Mouse (Mus musculus) lung, embryonic 15.5 days (tissue): ENCODE results near the gene Ptbp1. TPM values are rescaled to one million over a fixed set of nuclear protein-coding genes. Genes with fewer than 3 reads are reported as not detected.

ENCODE experiments used
- ATAC-seq: fragments of 200-750 bp; cut with Nextera tagmentation; 2 replicates; pipeline ENCODE4 v1.8.0; 2017; ENCODE audit warnings: moderate number of reproducible peaks, borderline replicate concordance; ENCODE audit not compliant: low FRiP score, low TSS enrichment; ENCODE audit errors: extremely low read depth
- H3K27ac ChIP-seq: fragments of 300-500 bp; sonication (generic); 2 replicates; pipeline ENCODE4 v1.5.1; 2015; ENCODE audit warnings: moderate library complexity, mild to moderate bottlenecking, inconsistent platforms
- H3K27me3 ChIP-seq: fragments of 300-500 bp; sonication (generic); 2 replicates; pipeline ENCODE4 v1.6.1; 2015; ENCODE audit warnings: inconsistent platforms
- H3K36me3 ChIP-seq: fragments of 300-500 bp; sonication (generic); 2 replicates; pipeline ENCODE4 v1.6.1; 2015; ENCODE audit warnings: inconsistent platforms
- H3K4me1 ChIP-seq: fragments of 300-500 bp; sonication (generic); 2 replicates; pipeline ENCODE4 v1.6.1; 2015; ENCODE audit warnings: inconsistent platforms
- H3K4me2 ChIP-seq: fragments of 300-500 bp; sonication (generic); 2 replicates; pipeline ENCODE4 v1.6.1; 2015; ENCODE audit warnings: inconsistent platforms, mild to moderate bottlenecking, moderate library complexity
- H3K4me3 ChIP-seq: fragments of 300-500 bp; sonication (generic); 2 replicates; pipeline ENCODE4 v1.5.1; 2015; ENCODE audit warnings: mild to moderate bottlenecking, inconsistent platforms
- H3K9ac ChIP-seq: fragments of 300-500 bp; sonication (generic); 2 replicates; pipeline ENCODE4 v1.6.1; 2015; ENCODE audit warnings: inconsistent platforms
- H3K9me3 ChIP-seq: fragments of 300-500 bp; sonication (generic); 2 replicates; pipeline ENCODE4 v1.6.1; 2016; ENCODE audit warnings: inconsistent platforms
- WGBS: fragments of 180-500 bp; shearing (Covaris S2); methylation state at CpG from one replicate; pipeline ENCODE4 v1.1.7; 2015; 5-methylcytosine and 5-hydroxymethylcytosine counted together
- polyA plus RNA-seq: library from polyadenylated mRNA; unstranded; fragments of >200 nt; fragmentation: Nextera tagmentation; extraction: Ambion mirVana; gene quantifications from 2 replicates; pipeline ENCODE4 v1.2.1, GENCODE M21; 2015

Ptbp1 gene
- polyA plus RNA-seq, 1 experiment from 2014 or later = 368 TPM

DNA sequence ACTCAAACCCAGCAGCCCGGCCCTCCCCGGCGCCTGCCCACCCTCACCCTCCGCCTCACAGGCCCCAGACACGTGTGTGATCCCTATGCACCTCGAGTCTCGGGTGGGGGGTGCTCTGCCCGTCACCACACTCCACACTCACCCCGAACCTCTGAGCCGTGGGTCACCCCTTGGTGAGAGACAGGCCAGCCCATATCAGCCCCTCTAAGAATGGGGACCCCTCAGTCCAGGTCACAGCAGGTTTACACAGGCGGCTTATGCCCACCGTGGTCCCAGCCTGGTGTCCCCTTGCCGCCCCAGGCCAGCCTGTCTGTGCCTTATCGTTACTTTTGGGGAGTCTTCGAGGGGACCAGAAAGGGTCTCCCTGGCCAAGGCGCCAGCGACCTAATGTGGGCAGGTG is 34.6 kb upstream of the Ptbp1 start:
- peaks cover 21% of the 10 kb centered on the region for H3K4me1 ChIP-seq
- no peak overlapping the region for H3K9ac ChIP-seq
- H3K27ac ChIP-seq = no peak overlapping the region

DNA sequence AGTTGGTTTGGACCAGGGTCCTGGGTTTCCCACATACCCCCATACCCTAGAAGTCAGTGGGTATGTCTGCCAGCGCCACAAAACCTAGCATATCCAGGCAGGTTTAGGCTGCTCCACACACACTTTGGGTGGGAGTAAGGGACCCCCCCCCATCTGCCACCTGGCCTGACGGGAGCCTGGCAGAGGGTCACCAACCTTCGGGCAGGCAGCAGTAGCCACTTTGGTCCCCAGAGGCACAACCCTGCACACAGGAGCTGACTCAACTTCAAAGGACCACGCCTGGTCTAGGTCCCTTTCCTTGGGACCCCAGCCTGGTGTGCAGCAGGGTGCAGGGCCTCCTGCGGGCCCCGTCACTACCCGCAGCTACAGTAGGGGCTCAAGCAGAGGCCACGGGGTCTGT is 34.0 kb upstream of the Ptbp1 start:
- 87% methylated on average over 8 of the region's 8 CpGs for WGBS
- H3K27ac ChIP-seq = peak overlapping the region; percentile 61; the same call in 1 of the 2 replicates

More for the DNA sequence above, 34.6 kb upstream of the Ptbp1 start:
- Histone ChIP-seq H3K9me3 (no peaks in the 10 kb centered on the region), H3K4me3 (no peak overlapping the region), H3K27me3 (no peaks in the 10 kb centered on the region), H3K4me2 (no peak overlapping the region), H3K36me3 (peaks cover 15% of the 10 kb centered on the region)
- WGBS = 89% methylated on average over 17 of the region's 17 CpGs
- ATAC-seq = no peak

GRCm38 (mm10) chr10:79820782-79821181 is 33.4 kb upstream of the Ptbp1 start, which contains the start of gene Misp:
Misp (plus strand) TSS chr10:79820989.
- H3K9me3 ChIP-seq = no peaks in the 10 kb centered on the region
- H3K27ac ChIP-seq = peak within 1 kb of the TSS; percentile 61; the same call in 1 of the 2 replicates
- H3K4me1 ChIP-seq = peaks cover 21% of the 10 kb centered on the region
- no peak for ATAC-seq
- no peak within 1 kb of the TSS for H3K4me2 ChIP-seq
- WGBS = 62% methylated on average over 11 of the region's 11 CpGs
- H3K27me3 ChIP-seq = no peaks in the 10 kb centered on the region
- peaks cover 9% of the 10 kb centered on the region; the same call in 1 of the 2 replicates for H3K36me3 ChIP-seq
- H3K9ac ChIP-seq = no peak within 1 kb of the TSS
- no peak within 1 kb of the TSS for H3K4me3 ChIP-seq

More for the DNA sequence above, 34.0 kb upstream of the Ptbp1 start:
- ATAC-seq = no peak
- Histone ChIP-seq H3K4me2 (no peak overlapping the region), H3K27me3 (no peaks in the 10 kb centered on the region), H3K4me3 (no peak overlapping the region), H3K9me3 (no peaks in the 10 kb centered on the region), H3K9ac (no peak overlapping the region), H3K4me1 (peaks cover 21% of the 10 kb centered on the region), H3K36me3 (peaks cover 12% of the 10 kb centered on the region)

DNA sequence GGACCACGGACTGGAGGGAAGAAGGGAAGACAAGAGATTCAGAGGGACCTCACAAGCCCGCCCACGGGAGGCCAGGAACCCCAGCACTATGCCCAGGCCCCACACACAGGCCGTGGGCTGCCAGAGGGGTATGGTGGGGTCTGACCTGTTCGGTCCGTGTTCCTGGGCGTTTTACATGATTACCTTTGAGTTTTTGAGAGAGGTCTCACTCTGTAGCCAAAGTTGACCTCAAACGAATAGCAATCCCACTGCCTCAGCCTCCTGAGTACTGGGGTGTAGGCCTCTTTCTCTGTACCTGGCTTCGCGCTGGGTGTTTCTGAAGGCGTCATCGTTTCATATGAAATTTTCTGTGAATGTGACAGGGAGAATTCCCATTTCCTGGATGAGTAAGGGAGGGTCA is 32.5 kb upstream of the Ptbp1 start:
- Histone ChIP-seq H3K27me3 (no peaks in the 10 kb centered on the region), H3K27ac (peak overlapping the region; percentile 55; the same call in 1 of the 2 replicates), H3K9me3 (no peaks in the 10 kb centered on the region), H3K36me3 (peaks cover 9% of the 10 kb centered on the region; the same call in 1 of the 2 replicates), H3K4me3 (no peak overlapping the region), H3K4me2 (peak overlapping the region; percentile 44; the same call in 1 of the 2 replicates), H3K4me1 (peaks cover 21% of the 10 kb centered on the region), H3K9ac (no peak overlapping the region)
- 80% methylated on average over 12 of the region's 12 CpGs for WGBS
- ATAC-seq = no peak

DNA sequence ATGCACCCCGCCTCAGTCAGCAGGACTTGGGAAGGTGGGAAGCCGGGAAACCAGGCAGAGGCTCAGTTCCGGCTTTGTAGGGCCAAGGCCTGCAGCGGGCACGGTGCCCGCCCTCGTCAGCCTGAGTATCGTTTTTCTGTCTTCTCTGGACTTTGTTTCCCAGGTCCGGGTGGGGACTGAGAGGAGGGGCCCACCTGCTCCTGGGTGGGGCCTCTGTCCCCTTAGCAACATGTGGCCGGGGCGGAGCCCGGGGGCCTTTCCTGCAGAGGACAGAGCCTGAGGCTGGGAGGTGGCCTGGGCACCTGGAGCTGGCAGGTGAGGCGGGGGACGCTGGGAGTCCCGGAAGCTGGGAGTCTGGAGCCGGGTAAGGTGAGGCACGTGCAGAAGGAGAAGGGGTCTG is 31.9 kb upstream of the Ptbp1 start:
- Histone ChIP-seq H3K4me3 (peak overlapping the region; percentile 12; the same call in 1 of the 2 replicates), H3K36me3 (peaks cover 9% of the 10 kb centered on the region; the same call in 1 of the 2 replicates), H3K4me1 (peaks cover 21% of the 10 kb centered on the region), H3K9ac (0 out of 2 replicates have a peak overlapping the region, but pooled peaks have one; percentile 4), H3K9me3 (no peaks in the 10 kb centered on the region), H3K27ac (peak overlapping the region; percentile 55; the same call in 1 of the 2 replicates), H3K4me2 (peak overlapping the region; percentile 44), H3K27me3 (no peaks in the 10 kb centered on the region)
- 28% methylated on average over 17 of the region's 17 CpGs for WGBS
- peak; percentile 67 for ATAC-seq

DNA sequence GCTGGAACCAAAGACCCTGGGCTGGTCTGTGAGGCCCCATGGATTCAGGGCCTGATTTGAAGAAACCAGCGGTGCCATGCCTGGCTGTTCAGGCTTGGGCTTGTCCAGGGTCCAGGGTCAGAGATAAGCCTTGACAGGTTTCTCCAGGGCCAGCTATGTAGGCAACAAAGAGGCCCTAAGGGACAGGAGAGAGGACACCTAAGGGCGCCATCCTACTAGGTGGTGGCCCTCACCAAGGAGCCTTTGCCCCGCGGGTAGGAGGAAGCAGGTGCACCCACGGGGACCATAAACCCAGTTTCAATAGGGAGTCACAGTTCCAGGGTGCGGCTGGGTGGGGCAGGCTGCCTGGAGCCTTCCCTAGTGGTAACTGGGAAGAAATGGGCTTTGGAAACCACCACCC is 31.2 kb upstream of the Ptbp1 start:
- no peak for ATAC-seq
- Histone ChIP-seq H3K4me3 (peak overlapping the region; percentile 12; the same call in 1 of the 2 replicates), H3K4me1 (peaks cover 21% of the 10 kb centered on the region), H3K4me2 (peak overlapping the region; percentile 44), H3K9me3 (no peaks in the 10 kb centered on the region), H3K9ac (no peak overlapping the region), H3K27ac (peak overlapping the region; percentile 55; the same call in 1 of the 2 replicates), H3K36me3 (peaks cover 9% of the 10 kb centered on the region; the same call in 1 of the 2 replicates), H3K27me3 (no peaks in the 10 kb centered on the region)
- 72% methylated on average over 6 of the region's 6 CpGs for WGBS

GRCm38 (mm10) chr10:79824413-79824812 is 29.8 kb upstream of the Ptbp1 start:
- Histone ChIP-seq H3K9ac (no peak overlapping the region), H3K27me3 (no peaks in the 10 kb centered on the region), H3K4me2 (no peak overlapping the region), H3K4me1 (peaks cover 21% of the 10 kb centered on the region), H3K4me3 (no peak overlapping the region), H3K36me3 (peaks cover 2% of the 10 kb centered on the region; the same call in 1 of the 2 replicates), H3K27ac (no peak overlapping the region; the same call in 1 of the 2 replicates), H3K9me3 (no peaks in the 10 kb centered on the region)
- 47% methylated on average over 6 of the region's 6 CpGs for WGBS
- no peak for ATAC-seq

DNA sequence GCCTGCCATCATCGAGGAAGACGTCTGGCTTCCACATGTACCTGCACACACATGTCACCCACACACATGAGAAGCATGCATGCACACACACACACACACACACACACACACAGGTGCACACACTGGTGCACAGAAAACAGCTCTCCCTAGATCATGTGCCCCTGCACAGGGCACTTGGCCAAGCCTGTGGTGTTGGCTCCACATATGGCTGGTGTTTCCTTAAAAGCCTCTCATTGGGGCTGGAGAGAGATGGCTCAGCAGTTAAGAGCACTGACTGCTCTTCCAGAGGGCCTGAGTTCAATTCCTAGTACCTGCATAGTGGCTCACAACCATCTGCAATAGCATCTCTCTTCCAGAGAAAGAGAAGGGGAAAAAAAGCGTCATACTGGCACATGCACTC is 22.6 kb upstream of the Ptbp1 start:
- 83% methylated on average over 3 of the region's 3 CpGs for WGBS
- ATAC-seq = no peak

DNA sequence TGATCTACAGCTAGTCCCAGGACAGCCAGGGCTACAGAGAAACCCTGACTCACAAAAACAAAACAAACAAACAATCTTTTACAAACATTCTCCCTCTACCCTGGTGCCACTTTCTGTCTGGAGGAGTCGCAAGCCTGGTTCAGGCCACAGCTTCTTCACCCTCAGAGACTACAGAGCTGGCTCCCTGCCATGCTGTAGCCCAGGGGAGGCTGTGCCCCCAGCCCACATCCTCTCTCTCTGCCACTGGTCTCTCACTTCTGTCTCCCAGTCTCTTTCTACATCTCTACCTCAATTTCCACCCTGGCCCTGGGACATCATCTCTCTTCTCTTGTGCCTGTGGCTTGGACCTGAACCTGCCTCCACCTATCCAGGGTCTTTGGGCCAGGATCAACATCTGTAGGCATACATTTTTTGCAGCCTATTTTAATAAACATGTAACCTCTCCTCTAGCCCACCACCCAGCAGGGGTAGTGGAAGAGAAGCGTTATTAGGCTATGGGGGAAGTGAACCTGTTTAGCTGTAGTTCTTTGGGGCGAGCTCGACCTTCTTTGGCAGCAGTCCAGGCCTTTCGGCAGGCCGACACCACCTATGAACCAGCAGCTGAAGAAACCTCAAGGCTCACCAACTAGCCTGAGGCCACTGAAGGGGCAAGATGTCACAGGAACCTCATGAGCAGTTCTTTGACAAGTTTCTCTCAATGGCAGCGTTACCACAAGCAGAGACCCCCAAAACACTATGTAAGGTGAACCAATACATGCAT is 22.0 kb upstream of the Ptbp1 start:
- Histone ChIP-seq H3K4me2 (no peak overlapping the region), H3K4me1 (peaks cover 4% of the 10 kb centered on the region; the same call in 1 of the 2 replicates), H3K9ac (no peak overlapping the region), H3K4me3 (no peak overlapping the region), H3K27ac (no peak overlapping the region), H3K27me3 (no peaks in the 10 kb centered on the region), H3K36me3 (no peaks in the 10 kb centered on the region), H3K9me3 (no peaks in the 10 kb centered on the region)
- WGBS = 60% methylated on average over 7 of the region's 7 CpGs
- no peak for ATAC-seq

More for the DNA sequence above, 22.6 kb upstream of the Ptbp1 start:
- no peak overlapping the region for H3K27ac ChIP-seq
- no peaks in the 10 kb centered on the region for H3K36me3 ChIP-seq
- no peak overlapping the region for H3K9ac ChIP-seq
- H3K4me3 ChIP-seq = no peak overlapping the region
- H3K4me2 ChIP-seq = no peak overlapping the region
- H3K4me1 ChIP-seq = peaks cover 4% of the 10 kb centered on the region; the same call in 1 of the 2 replicates
- no peaks in the 10 kb centered on the region for H3K9me3 ChIP-seq
- no peaks in the 10 kb centered on the region for H3K27me3 ChIP-seq

DNA sequence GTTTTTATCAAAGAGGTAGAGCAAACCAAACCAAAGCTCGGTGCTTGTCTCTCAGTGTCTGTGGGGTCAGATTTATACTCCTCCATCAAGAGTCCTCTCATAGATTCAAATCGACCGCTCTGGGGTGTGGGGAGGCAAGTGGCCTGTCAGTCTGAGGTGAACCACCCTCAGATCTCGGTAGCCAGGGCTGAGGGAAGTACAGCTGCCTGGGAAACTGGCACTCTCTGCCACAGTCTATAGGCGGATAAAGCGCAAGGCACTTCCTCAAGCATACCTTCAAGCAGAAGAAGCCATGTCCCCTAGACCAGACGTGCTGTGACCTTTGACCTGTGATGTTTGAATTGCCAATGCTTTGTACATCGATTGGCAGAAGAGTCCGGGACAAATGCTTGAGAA is 21.4 kb upstream of the Ptbp1 start:
- Histone ChIP-seq H3K4me3 (no peak overlapping the region), H3K9ac (no peak overlapping the region), H3K27ac (no peak overlapping the region), H3K9me3 (no peaks in the 10 kb centered on the region), H3K4me1 (peaks cover 4% of the 10 kb centered on the region), H3K36me3 (no peaks in the 10 kb centered on the region), H3K27me3 (no peaks in the 10 kb centered on the region), H3K4me2 (no peak overlapping the region)
- ATAC-seq = no peak
- 64% methylated on average over 9 of the region's 9 CpGs for WGBS

DNA sequence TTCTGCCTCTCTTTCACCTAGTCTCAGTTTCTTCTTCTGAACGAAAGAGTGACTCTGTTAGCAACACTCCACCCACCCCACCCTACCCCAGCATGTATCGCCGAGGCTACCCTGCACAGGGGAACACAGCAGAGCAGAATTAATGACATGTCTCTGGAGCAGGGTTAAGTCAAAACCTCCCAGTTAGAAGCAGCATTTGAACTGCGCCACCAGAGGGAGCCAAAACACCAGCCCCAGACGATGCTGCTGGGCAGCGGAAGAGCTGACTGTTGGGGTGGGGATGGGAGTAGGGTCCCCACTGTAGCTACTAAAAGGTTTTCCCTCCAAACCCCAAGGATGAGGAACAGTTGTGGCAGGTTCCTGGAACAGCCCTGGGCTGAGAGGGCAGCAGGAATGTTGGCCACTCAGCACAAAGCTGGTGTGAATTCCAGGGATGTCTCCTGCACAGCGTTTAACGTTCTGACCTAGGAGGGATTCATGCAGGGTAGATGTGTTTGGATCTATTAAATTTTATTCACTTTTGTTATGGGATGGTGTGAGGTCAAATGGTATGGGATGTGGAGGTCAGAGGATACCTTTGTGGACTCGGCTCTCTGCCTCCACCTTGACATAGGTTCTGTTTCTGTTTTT is 19.3 kb upstream of the Ptbp1 start:
- H3K9me3 ChIP-seq = no peaks in the 10 kb centered on the region
- ATAC-seq = peak; percentile 66; the same call in 1 of the 2 replicates
- no peak overlapping the region for H3K4me2 ChIP-seq
- no peaks in the 10 kb centered on the region for H3K27me3 ChIP-seq
- H3K4me1 ChIP-seq = peaks cover 4% of the 10 kb centered on the region
- H3K36me3 ChIP-seq = no peaks in the 10 kb centered on the region
- H3K9ac ChIP-seq = no peak overlapping the region
- WGBS = 20% methylated on average over 9 of the region's 9 CpGs
- no peak overlapping the region for H3K4me3 ChIP-seq
- no peak overlapping the region for H3K27ac ChIP-seq

GRCm38 (mm10) chr10:79836918-79837317 is 17.3 kb upstream of the Ptbp1 start:
- Histone ChIP-seq H3K36me3 (no peaks in the 10 kb centered on the region), H3K4me1 (peaks cover 14% of the 10 kb centered on the region), H3K27ac (no peak overlapping the region), H3K4me3 (no peak overlapping the region), H3K9ac (no peak overlapping the region), H3K9me3 (no peaks in the 10 kb centered on the region), H3K4me2 (no peak overlapping the region), H3K27me3 (no peaks in the 10 kb centered on the region)
- ATAC-seq = no peak
- WGBS = 94% methylated on average over 3 of the region's 3 CpGs
